Mouse (Mus musculus): ENCODE results near the gene Rfx5. TPM values are rescaled to one million over a fixed set of nuclear protein-coding genes. Genes with fewer than 3 reads are reported as not detected.

The Rfx5 gene
- 9.7 and 9.8 TPM in 2 replicates for polyA plus RNA-seq (2012; ENCODE audit: low replicate concordance)

DNA sequence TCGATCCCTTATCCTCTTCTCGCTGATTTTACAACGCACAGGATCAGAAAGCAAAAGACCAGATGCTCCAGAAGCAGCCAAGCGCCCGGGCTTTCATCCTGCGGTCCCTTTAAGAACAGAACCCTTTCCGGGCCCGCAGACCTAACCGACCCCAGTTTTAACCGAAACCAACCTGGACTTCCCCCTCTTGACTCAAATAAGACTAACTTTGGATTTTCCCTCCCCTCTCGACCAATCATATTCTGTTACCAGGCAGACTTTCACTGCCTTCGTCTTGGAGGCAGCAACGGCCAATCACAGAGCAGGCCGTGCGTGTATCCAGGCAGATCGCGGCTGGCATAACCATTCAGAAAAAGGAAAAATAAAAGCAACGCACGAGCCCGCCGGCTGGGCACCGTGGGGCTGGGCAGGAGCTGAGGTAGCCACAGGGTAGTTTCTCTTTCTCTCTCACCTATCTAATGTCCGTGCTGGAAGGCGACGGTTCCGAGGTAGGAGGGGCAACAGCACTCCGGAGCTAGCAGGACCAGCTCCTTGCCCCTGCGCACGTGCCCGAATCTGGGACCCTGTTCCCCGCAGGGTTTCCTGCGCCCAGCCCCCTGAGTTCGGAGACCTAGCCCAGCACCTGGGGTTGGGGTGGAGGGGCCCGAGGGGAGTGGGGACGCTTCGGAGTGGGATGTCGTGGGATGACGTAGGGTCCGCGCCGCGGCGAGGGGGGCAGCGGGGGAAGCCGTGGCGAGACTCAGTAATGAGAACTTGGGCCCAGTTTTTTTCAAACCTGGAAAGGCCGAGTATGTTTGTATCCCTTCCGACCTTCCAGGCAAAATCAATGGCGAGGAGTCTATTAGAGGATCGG lies at the start of gene Rfx5:
TSS of gene Rfx5 (plus strand) at position 312 of the 853 bp plus-strand sequence.

DNA sequence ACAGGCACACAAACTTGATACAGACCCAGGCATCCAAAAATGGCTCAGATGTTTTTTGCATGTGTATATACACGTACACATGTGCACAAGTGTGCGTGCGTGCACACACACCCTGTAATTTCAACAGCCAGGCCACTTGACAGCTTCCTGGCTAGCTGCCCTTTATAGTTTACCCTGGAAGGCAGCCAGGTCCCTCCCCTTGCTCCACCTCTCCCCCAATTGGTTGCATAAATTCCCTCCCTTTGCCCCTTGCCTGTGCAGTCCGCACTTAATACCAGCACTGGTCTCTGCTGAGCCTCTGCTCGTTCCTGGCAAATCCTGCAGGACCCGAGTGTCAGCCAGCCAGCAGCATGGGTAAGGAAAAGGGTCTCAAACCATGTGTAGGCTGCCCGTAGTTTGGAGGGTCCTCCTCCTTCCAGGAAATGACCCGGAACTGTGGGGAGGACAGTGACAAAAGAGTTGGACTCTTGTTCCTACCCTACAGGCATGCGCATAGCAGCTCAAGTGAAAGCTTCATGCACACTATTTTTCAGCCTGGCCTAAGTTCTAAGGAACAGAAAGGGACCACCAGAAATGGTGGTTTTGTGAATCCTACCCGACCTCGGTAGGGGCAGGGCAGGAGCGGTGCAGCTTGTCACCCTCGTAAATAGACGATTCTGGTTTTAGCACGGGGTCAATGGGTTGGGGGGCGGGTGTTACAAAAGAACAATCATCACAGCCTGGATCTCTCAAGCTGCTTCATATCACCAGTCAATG lies 20.9 kb upstream of the Rfx5 start, which contains the start of gene Selenbp1:
TSS of gene Selenbp1 (plus strand) at position 248 of the 756 bp plus-strand sequence.

GRCm38 (mm10) chr3:94974528-94975422 lies 20.9 kb downstream of the Rfx5 start, which contains the start of gene Pi4kb:
TSS of gene Pi4kb (plus strand) at chr3:94974731.

Other genes starting within 250 kb of the Rfx5 start
- 0.03 and 0.06 TPM in 2 replicates for gene Cgn, start 167.6 kb upstream of the Rfx5 start, polyA plus RNA-seq (2012; ENCODE audit: low replicate concordance)
- gene Pogz, start 116.5 kb upstream of the Rfx5 start, polyA plus RNA-seq (2012; ENCODE audit: low replicate concordance): 89.9 and 128 TPM in 2 replicates
- gene Psmb4, start 67.1 kb upstream of the Rfx5 start, polyA plus RNA-seq (2012; ENCODE audit: low replicate concordance): 227 and 271 TPM in 2 replicates
- 5.0 and 35.4 TPM in 2 replicates for gene Selenbp1, start 21.0 kb upstream of the Rfx5 start, polyA plus RNA-seq (2012; ENCODE audit: low replicate concordance)
- 7.6 and 7.7 TPM in 2 replicates for gene Pi4kb, start 20.7 kb downstream of the Rfx5 start, polyA plus RNA-seq (2012; ENCODE audit: low replicate concordance)
- 17.4 and 30.5 TPM in 2 replicates for gene Zfp687, start 61.4 kb downstream of the Rfx5 start, polyA plus RNA-seq (2012; ENCODE audit: low replicate concordance)
- gene Psmd4, start 88.5 kb downstream of the Rfx5 start, polyA plus RNA-seq (2012; ENCODE audit: low replicate concordance): 48.7 and 63.1 TPM in 2 replicates
- gene Pip5k1a, start 152.9 kb downstream of the Rfx5 start, polyA plus RNA-seq (2012; ENCODE audit: low replicate concordance): 10.1 and 25.6 TPM in 2 replicates
- gene Vps72, start 156.9 kb downstream of the Rfx5 start, polyA plus RNA-seq (2012; ENCODE audit: low replicate concordance): 177 and 301 TPM in 2 replicates
- 0.28 TPM in 1 of 2 replicates, not detected in the other for gene Tmod4, start 170.4 kb downstream of the Rfx5 start, polyA plus RNA-seq (2012; ENCODE audit: low replicate concordance)
- gene Scnm1, start 179.9 kb downstream of the Rfx5 start, polyA plus RNA-seq (2012; ENCODE audit: low replicate concordance): 2.5 and 4.8 TPM in 2 replicates
- 3.9 and 5.0 TPM in 2 replicates for gene Lysmd1, start 180.0 kb downstream of the Rfx5 start, polyA plus RNA-seq (2012; ENCODE audit: low replicate concordance)
- gene Tnfaip8l2, start 188.3 kb downstream of the Rfx5 start, polyA plus RNA-seq (2012; ENCODE audit: low replicate concordance): 2.8 and 9.0 TPM in 2 replicates
- 0.63 and 0.71 TPM in 2 replicates for gene Sema6c, start 206.4 kb downstream of the Rfx5 start, polyA plus RNA-seq (2012; ENCODE audit: low replicate concordance)

Measured in leukemia stem cell, adult 10-12 weeks (primary cell).